15 mouse cellular contexts compared by ENCODE assay signal in the genomic region with DNA sequence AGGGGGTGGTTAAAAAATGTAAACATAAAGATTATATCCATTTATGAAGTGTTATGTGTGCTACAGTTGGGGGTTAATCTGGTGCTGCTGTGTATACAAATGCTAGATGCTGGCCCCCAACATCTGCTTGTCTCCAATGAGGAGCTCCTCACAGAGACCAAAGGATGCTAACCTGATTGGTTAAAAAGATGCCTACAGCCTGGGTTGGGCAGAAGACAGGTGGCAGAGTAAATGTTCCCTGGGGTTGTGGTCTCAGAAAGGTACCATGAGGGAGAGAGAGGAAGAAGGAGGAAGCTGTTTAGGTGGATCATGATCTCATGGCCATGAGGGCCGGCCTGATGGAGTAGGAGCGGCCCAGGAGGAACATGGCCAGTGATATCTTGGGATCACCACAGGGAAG.
"Had no signal": no experiment of that assay in that cellular context is flagged by ENCODE, and none has a peak within 500 bp of the region (broad histone marks: within the 10 kb centered on the region; RNA-seq: fewer than 3 reads in every experiment).

No protein-coding gene starts in this region.

- ATAC-seq: liver, embryonic 12.5 days; midbrain, embryonic 16.5 days had no signal

- H3K4me2 ChIP-seq: liver, embryonic 12.5 days; lung, embryonic 14.5 days; midbrain, embryonic 12.5 days; neural tube, embryonic 13.5 days; neural tube, embryonic 15.5 days; stomach, embryonic 15.5 days had no signal

- H3K4me3 ChIP-seq: liver, embryonic 12.5 days; midbrain, embryonic 10.5 days; midbrain, embryonic 12.5 days; myocyte; neural tube, embryonic 13.5 days; neural tube, embryonic 15.5 days; stomach, embryonic 15.5 days had no signal

- H3K36me3 ChIP-seq: liver, embryonic 12.5 days; midbrain, embryonic 10.5 days; midbrain, embryonic 12.5 days; neural tube, embryonic 13.5 days; neural tube, embryonic 15.5 days; stomach, embryonic 15.5 days had no signal

- H3K27ac ChIP-seq: liver, embryonic 12.5 days; liver, embryonic 14.5 days; midbrain, embryonic 10.5 days; midbrain, embryonic 12.5 days; neural tube, embryonic 13.5 days; neural tube, embryonic 15.5 days; stomach, embryonic 15.5 days had no signal

- H3K9me3 ChIP-seq: liver, embryonic 12.5 days; midbrain, embryonic 10.5 days; midbrain, embryonic 12.5 days; neural tube, embryonic 13.5 days; neural tube, embryonic 15.5 days; stomach, embryonic 15.5 days had no signal

- DNase-seq: lung, adult 18-20 months; lung, embryonic 14.5 days; lung, postnatal 10 days; lung, postnatal 4 days; midbrain, embryonic 14.5 days; right cerebral cortex, postnatal 14 days had no signal

- H3K4me1 ChIP-seq: liver, embryonic 12.5 days; midbrain, embryonic 12.5 days had no signal

- H3K9ac ChIP-seq: liver, embryonic 12.5 days; liver, embryonic 14.5 days; lung, embryonic 14.5 days; midbrain, embryonic 12.5 days; neural tube, embryonic 13.5 days; neural tube, embryonic 15.5 days; stomach, embryonic 15.5 days had no signal

- H3K27me3 ChIP-seq: liver, embryonic 12.5 days; midbrain, embryonic 12.5 days; neural tube, embryonic 13.5 days; neural tube, embryonic 15.5 days; stomach, embryonic 15.5 days had no signal
